Mouse (Mus musculus) kidney, postnatal 0 days (tissue): ENCODE results near the gene Mgat4c. TPM values are rescaled to one million over a fixed set of nuclear protein-coding genes. Genes with fewer than 3 reads are reported as not detected.
A peak's percentile ranks its signal among the peaks of the same experiment; 100 is the strongest.
"Not testable (repeated sequence)": the region's sequence is repeated elsewhere in the genome, so short reads cannot be mapped to it uniquely, and the experiment has no call there.

Experiments used
- ATAC-seq: fragments of 200-750 bp; cut with Nextera tagmentation; replicated peaks from 2 replicates; pipeline ENCODE4 v1.8.0; 2017; ENCODE audit warnings: low read depth, moderate number of reproducible peaks, moderate TSS enrichment, moderate library complexity; ENCODE audit not compliant: low FRiP score
- DNase-seq: peaks from one replicate; pipeline ENCODE4 v3.0.0-alpha.2; 2016; ENCODE audit warnings: low spot score
- H3K27ac ChIP-seq: fragments of 300-500 bp; sonication (generic); 2 replicates; pipeline ENCODE4 v1.5.1; 2014; ENCODE audit warnings: mild to moderate bottlenecking
- H3K27me3 ChIP-seq: fragments of 300-500 bp; sonication (generic); 2 replicates; pipeline ENCODE4 v1.6.1; 2014; ENCODE audit warnings: low read length, mixed read lengths; ENCODE audit not compliant: insufficient read depth
- H3K36me3 ChIP-seq: fragments of 300-500 bp; sonication (generic); 2 replicates; pipeline ENCODE4 v1.6.1; 2014; ENCODE audit warnings: low read length, mixed read lengths; ENCODE audit not compliant: insufficient read depth
- H3K4me1 ChIP-seq: fragments of 300-500 bp; sonication (generic); replicated peaks from 2 replicates; pipeline ENCODE4 v1.6.1; 2014; ENCODE audit warnings: antibody characterized with exemption, low read length, mixed read lengths; ENCODE audit not compliant: insufficient read depth
- H3K4me2 ChIP-seq: fragments of 300-500 bp; sonication (generic); 2 replicates; pipeline ENCODE4 v1.6.1; 2014; ENCODE audit warnings: mild to moderate bottlenecking, low read length, moderate library complexity, mixed read lengths
- H3K4me3 ChIP-seq: fragments of 300-500 bp; sonication (generic); replicated peaks from 2 replicates; pipeline ENCODE4 v1.5.1; 2014; ENCODE audit warnings: low read depth, low read length
- H3K9ac ChIP-seq: fragments of 300-500 bp; sonication (generic); 2 replicates; pipeline ENCODE4 v1.6.1; 2014; ENCODE audit warnings: low read depth, low read length
- H3K9me3 ChIP-seq: fragments of 300-500 bp; sonication (generic); replicated peaks from 2 replicates; pipeline ENCODE4 v1.6.1; 2016; ENCODE audit warnings: low read length, inconsistent platforms, mixed read lengths
- CTCF ChIP-seq: IDR thresholded peaks from 2 replicates; pipeline ENCODE4 v1.5.1; 2016; ENCODE audit warnings: antibody characterized with exemption, low read depth, mild to moderate bottlenecking, moderate library complexity
- WGBS: fragments of 180-500 bp; shearing (Covaris S2); extraction: QIAGEN DNeasy Blood & Tissue Kit; methylation state at CpG from one replicate; pipeline ENCODE4 v1.1.7; 2014; 5-methylcytosine and 5-hydroxymethylcytosine counted together
- microRNA-seq: library from miRNA; unstranded; fragments of <30 nt; microRNA quantifications from one replicate; pipeline ENCODE4, GENCODE M21; 2016
- polyA plus RNA-seq: library from polyadenylated mRNA; unstranded; fragments of >200 nt; fragmentation: Nextera tagmentation; extraction: Ambion mirVana; gene quantifications from 2 replicates; pipeline ENCODE4 v1.2.1, GENCODE M21; 2015

Gene Mgat4c
- polyA plus RNA-seq, 1 experiment from 2014 or later, result 1.6 TPM

GRCm38 (mm10) chr10:102417654-102418272 lies 736.5 kb downstream of the Mgat4c start:
- no peak overlapping the region for H3K27ac ChIP-seq
- no peak overlapping the region for H3K4me3 ChIP-seq
- no peaks in the 10 kb centered on the region for H3K4me1 ChIP-seq
- H3K4me2 ChIP-seq, result no peak overlapping the region
- H3K27me3 ChIP-seq, result no peaks in the 10 kb centered on the region
- TF ChIP-seq CTCF, result peak; percentile 75
- WGBS, result 80% methylated on average over 2 of the region's 2 CpGs
- H3K36me3 ChIP-seq, result no peaks in the 10 kb centered on the region
- DNase-seq, result peak; percentile 47
- no peak for ATAC-seq
- H3K9ac ChIP-seq, result no peak overlapping the region
- no peaks in the 10 kb centered on the region for H3K9me3 ChIP-seq

GRCm38 (mm10) chr10:102435048-102435447 lies 753.8 kb downstream of the Mgat4c start:
- peak overlapping the region; percentile 28; the same call in 1 of the 2 replicates for H3K4me2 ChIP-seq
- peak; percentile 57; the same call in 1 of the 2 replicates for ATAC-seq
- H3K36me3 ChIP-seq, H3K9me3 ChIP-seq, H3K27ac ChIP-seq, H3K9ac ChIP-seq, H3K4me1 ChIP-seq, H3K27me3 ChIP-seq, H3K4me3 ChIP-seq: not testable (repeated sequence)
- WGBS, result 2% methylated on average over 5 of the region's 7 CpGs
- DNase-seq, result peak; percentile 25
- TF ChIP-seq CTCF, result peak; percentile 57

GRCm38 (mm10) chr10:102435467-102435866 lies 754.2 kb downstream of the Mgat4c start:
- H3K4me2 ChIP-seq, result peak overlapping the region; percentile 28; the same call in 1 of the 2 replicates
- not testable (repeated sequence) for H3K27me3 ChIP-seq, H3K36me3 ChIP-seq, H3K9ac ChIP-seq, ATAC-seq, H3K4me3 ChIP-seq, H3K27ac ChIP-seq, H3K9me3 ChIP-seq, H3K4me1 ChIP-seq, DNase-seq
- WGBS, result 38% methylated on average over 6 of the region's 6 CpGs

Small RNA genes within 50 kb of the gene (microRNA-seq; reads per million reads assigned to microRNA genes)
- gene Mir3059, result 1.2 reads per million
